Mouse (Mus musculus) stomach, postnatal 0 days (tissue): Measurements from ENCODE around the gene Lrguk. TPM values are rescaled to one million over a fixed set of nuclear protein-coding genes. Genes with fewer than 3 reads are reported as not detected.

Experiments
- ATAC-seq: fragments of 200-750 bp; cut with Nextera tagmentation; 2 replicates; pipeline ENCODE4 v1.8.0; 2017; ENCODE audit not compliant: low FRiP score, low TSS enrichment
- DNase-seq: peaks from one replicate; pipeline ENCODE4 v3.0.0-alpha.2; 2016; ENCODE audit warnings: low spot score
- H3K27ac ChIP-seq: fragments of 300-500 bp; sonication (generic); replicated peaks from 2 replicates; pipeline ENCODE4 v1.5.1; 2014; ENCODE audit warnings: mild to moderate bottlenecking, control low read depth
- H3K27me3 ChIP-seq: fragments of 300-500 bp; sonication (generic); 2 replicates; pipeline ENCODE4 v1.6.1; 2014; ENCODE audit warnings: low read length; ENCODE audit not compliant: control insufficient read depth, insufficient read depth
- H3K36me3 ChIP-seq: fragments of 300-500 bp; sonication (generic); 2 replicates; pipeline ENCODE4 v1.6.1; 2014; ENCODE audit warnings: low read length, mixed read lengths; ENCODE audit not compliant: control insufficient read depth, insufficient read depth
- H3K4me1 ChIP-seq: fragments of 300-500 bp; sonication (generic); replicated peaks from 2 replicates; pipeline ENCODE4 v1.6.1; 2014; ENCODE audit warnings: antibody characterized with exemption; ENCODE audit not compliant: control insufficient read depth, insufficient read depth
- H3K4me2 ChIP-seq: fragments of 300-500 bp; sonication (generic); replicated peaks from 2 replicates; pipeline ENCODE4 v1.6.1; 2014; ENCODE audit warnings: low read depth, mild to moderate bottlenecking, control low read depth, moderate library complexity
- H3K4me3 ChIP-seq: fragments of 300-500 bp; sonication (generic); 2 replicates; pipeline ENCODE4 v1.5.1; 2014; ENCODE audit warnings: low read depth, low read length, control low read depth
- H3K9ac ChIP-seq: fragments of 300-500 bp; sonication (generic); 2 replicates; pipeline ENCODE4 v1.6.1; 2014; ENCODE audit warnings: mild to moderate bottlenecking, low read length, control low read depth, mixed read lengths
- H3K9me3 ChIP-seq: fragments of 300-500 bp; sonication (generic); 2 replicates; pipeline ENCODE4 v1.6.1; 2016; ENCODE audit warnings: low read length; ENCODE audit not compliant: control insufficient read depth
- CTCF ChIP-seq: IDR thresholded peaks from 2 replicates; pipeline ENCODE4 v1.5.1; 2016; ENCODE audit warnings: antibody characterized with exemption, low read depth, mild to moderate bottlenecking, moderate library complexity
- EP300 ChIP-seq: optimal IDR thresholded peaks from 2 replicates; pipeline ENCODE3; 2016; ENCODE audit warnings: antibody characterized with exemption
- WGBS: fragments of 180-500 bp; shearing (Covaris S2); extraction: QIAGEN DNeasy Blood & Tissue Kit; methylation state at CpG from one replicate; pipeline ENCODE4 v1.1.7; 2014; 5-methylcytosine and 5-hydroxymethylcytosine counted together
- polyA plus RNA-seq: library from polyadenylated mRNA; unstranded; fragments of >200 nt; fragmentation: Nextera tagmentation; extraction: Ambion mirVana; gene quantifications from 2 replicates; pipeline ENCODE4 v1.2.1, GENCODE M21; 2015

The Lrguk gene
- polyA plus RNA-seq, 1 experiment from 2014 or later: 0.21 TPM

DNA sequence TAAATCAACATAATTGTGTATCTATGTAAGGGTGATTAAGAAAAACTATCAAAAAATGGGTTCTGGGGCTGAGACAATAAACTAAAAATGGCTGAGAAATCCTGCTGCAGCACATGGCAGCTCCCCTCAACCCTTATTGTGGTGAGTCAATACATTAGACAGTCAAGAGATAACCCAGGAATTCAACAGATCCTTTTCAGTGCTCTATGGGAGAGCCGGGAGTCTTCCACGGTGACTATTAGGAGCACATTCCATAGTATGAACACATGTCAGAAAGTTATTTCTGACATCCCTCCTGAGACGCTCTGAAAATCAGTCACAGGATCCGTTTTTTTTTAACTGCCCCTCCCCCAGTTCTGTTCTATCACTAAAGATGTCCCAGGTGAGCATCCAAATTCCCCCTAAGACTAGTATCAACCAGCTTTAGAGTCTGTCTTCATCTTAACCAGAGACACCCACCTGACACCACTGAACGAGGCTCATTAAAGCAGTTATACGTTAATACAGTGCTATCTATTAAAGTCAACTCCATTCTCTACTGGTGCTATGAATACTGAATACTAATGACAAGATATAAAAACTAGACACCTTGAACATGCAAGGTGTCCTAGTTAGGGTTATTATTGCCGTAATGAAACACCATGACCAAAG is 141.7 kb downstream of the Lrguk start:
- WGBS: 70% methylated on average over 7 of the region's 7 CpGs
- no peak overlapping the region for H3K27ac ChIP-seq
- H3K36me3 ChIP-seq: peaks cover 8% of the 10 kb centered on the region; the same call in 1 of the 2 replicates
- ATAC-seq (no peak), DNase-seq (no peak)
- no peak overlapping the region for H3K4me2 ChIP-seq
- no peaks in the 10 kb centered on the region for H3K4me1 ChIP-seq
- no peak overlapping the region for H3K4me3 ChIP-seq
- no peak for TF ChIP-seq CTCF
- no peak for TF ChIP-seq EP300
- H3K27me3 ChIP-seq: no peaks in the 10 kb centered on the region
- H3K9me3 ChIP-seq: no peaks in the 10 kb centered on the region
- H3K9ac ChIP-seq: no peak overlapping the region

DNA sequence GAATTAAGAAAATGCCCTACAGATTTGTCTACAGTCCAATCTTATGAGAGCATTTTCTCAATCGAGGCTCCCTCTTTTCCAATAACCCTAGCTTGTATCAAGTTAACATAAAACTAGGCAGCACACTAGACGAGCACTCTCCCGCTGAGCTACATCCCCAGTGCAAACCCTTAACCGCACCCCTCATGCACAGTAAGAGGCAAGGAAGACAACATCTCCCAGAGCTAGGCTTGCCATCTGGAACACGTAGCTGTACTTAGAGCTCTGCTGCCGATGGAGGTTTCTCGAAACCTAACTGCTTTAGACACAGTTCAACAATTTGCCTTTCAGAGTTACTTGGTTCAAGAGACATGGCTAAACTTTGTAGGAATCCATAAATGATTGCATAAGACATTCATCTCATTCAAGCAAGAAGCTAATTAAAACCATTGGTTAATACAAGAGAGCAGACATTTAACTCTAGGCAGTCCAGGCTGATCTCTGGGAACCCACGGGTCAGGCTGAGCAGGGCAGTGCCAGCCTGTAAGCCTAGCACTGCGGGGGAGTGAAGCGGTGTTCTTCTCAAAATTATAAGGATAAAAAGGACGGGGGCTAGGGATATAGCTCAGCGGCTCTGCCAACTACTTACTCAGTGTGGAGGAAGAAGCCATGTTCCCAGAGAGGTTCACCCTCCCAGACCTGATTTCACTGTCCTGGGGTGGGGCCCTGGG is 142.7 kb downstream of the Lrguk start:
- no peak overlapping the region for H3K27ac ChIP-seq
- DNase-seq (no peak), ATAC-seq (no peak)
- H3K9ac ChIP-seq: no peak overlapping the region
- TF ChIP-seq EP300 (no peak), CTCF (no peak)
- H3K9me3 ChIP-seq: no peaks in the 10 kb centered on the region
- H3K36me3 ChIP-seq: 0 out of 2 replicates have a peak, but pooled peaks cover 2% of the 10 kb centered on the region
- no peak overlapping the region for H3K4me3 ChIP-seq
- WGBS: 87% methylated on average over 12 of the region's 12 CpGs
- H3K4me1 ChIP-seq: no peaks in the 10 kb centered on the region
- no peaks in the 10 kb centered on the region for H3K27me3 ChIP-seq
- no peak overlapping the region for H3K4me2 ChIP-seq

DNA sequence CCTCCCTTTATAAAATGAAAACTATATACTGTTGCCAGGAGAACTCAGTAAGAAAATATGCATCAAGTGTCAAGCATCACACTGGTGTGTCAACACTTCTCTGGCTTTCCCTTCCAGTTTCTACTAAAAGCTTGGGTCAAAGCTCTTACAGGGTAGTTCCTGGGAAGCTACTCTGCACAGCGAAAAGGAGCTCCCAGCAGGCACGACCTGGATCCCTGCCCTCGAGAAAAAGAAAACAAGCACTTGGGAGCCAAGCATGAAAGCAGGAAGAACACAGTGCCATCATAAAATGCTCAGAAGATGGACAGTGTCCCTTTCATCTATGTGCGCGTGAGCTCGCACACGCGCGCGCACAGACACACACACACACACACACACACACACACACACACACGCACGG is 144.0 kb downstream of the Lrguk start:
- no peak for DNase-seq
- H3K9ac ChIP-seq: no peak overlapping the region
- no peaks in the 10 kb centered on the region for H3K9me3 ChIP-seq
- no peak for ATAC-seq
- H3K27ac ChIP-seq: no peak overlapping the region
- no peaks in the 10 kb centered on the region for H3K4me1 ChIP-seq
- TF ChIP-seq CTCF: no peak
- no peak for TF ChIP-seq EP300
- H3K4me3 ChIP-seq: no peak overlapping the region
- H3K27me3 ChIP-seq: no peaks in the 10 kb centered on the region
- no peak overlapping the region for H3K4me2 ChIP-seq
- H3K36me3 ChIP-seq: 0 out of 2 replicates have a peak, but pooled peaks cover 2% of the 10 kb centered on the region
- WGBS: 84% methylated on average over 11 of the region's 12 CpGs

DNA sequence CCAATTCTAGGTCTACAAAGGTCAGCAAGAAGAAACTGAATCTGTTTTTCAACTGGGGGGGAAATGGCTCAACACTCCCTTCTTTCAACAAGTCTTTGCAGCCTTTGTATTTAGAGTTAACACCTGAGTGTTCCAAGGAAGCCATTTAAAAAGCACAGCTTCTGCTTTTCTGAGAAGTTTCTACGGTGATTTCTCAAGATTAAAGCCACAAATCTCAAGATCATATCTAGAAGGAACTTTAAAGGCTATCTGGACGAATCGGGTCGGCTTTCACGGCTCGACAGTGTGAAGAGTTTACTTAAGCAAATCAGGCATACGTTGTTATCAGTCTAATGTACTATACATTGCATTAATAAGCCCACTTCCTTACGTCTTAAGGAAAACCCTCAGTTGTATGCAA is 145.5 kb downstream of the Lrguk start:
- 45% methylated on average over 8 of the region's 8 CpGs for WGBS
- H3K4me3 ChIP-seq: no peak overlapping the region
- no peaks in the 10 kb centered on the region for H3K36me3 ChIP-seq
- no peaks in the 10 kb centered on the region for H3K27me3 ChIP-seq
- H3K9ac ChIP-seq: no peak overlapping the region
- no peaks in the 10 kb centered on the region for H3K4me1 ChIP-seq
- TF ChIP-seq EP300: no peak
- no peak for TF ChIP-seq CTCF
- H3K9me3 ChIP-seq: no peaks in the 10 kb centered on the region
- 0 out of 2 replicates have a peak overlapping the region, but pooled peaks have one; percentile 3 for H3K4me2 ChIP-seq
- H3K27ac ChIP-seq: no peak overlapping the region
- ATAC-seq (no peak), DNase-seq (no peak)

DNA sequence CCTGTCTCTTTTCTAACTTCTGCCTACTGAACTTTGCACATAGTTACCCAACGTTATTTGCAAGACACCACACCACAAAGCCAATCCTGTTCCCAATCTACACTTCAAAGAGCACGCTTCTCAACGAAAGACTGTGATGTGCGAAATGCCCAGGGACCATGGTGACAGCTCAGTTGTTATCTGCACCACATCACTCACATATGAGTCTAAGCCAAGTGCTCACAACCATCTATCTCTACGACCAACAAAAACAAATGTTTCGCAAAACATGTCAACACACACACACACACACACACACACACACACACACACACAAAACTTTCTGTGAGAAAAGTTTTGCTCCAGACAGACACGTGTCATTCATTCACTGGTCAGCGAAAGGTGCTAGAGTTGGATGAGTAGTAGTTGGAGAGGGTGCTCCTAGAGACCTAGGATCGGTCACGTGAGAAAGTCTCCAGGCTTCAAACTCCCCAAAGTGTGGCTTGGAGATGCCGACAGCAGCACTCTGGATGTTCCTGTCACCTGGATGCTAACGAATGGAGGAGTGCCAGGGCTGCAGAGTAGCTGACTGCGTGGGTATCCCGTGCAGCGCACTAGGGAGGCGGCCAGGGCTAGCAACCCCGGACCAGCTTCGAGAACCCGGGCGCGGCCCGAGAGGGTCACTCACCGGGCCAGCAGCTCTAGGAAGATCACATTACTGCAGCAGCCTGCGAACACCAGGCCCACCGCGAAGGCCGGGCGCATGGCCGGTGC is 147.0 kb downstream of the Lrguk start:
- H3K9me3 ChIP-seq: no peaks in the 10 kb centered on the region
- H3K4me2 ChIP-seq: peak overlapping the region; percentile 74
- TF ChIP-seq CTCF (no peak), EP300 (no peak)
- no peaks in the 10 kb centered on the region for H3K27me3 ChIP-seq
- H3K27ac ChIP-seq: peak overlapping the region; percentile 19
- DNase-seq (no peak), ATAC-seq (peak; percentile 81)
- H3K4me1 ChIP-seq: no peaks in the 10 kb centered on the region
- WGBS: 2% methylated on average over 29 of the region's 29 CpGs
- H3K4me3 ChIP-seq: peak overlapping the region; percentile 68
- no peaks in the 10 kb centered on the region for H3K36me3 ChIP-seq
- peak overlapping the region; percentile 71 for H3K9ac ChIP-seq
